Mouse (Mus musculus) right cerebral cortex, postnatal 10 days (tissue): ENCODE results near the gene Dagla.

ENCODE experiments used
- DNase-seq, 2 experiments: peaks; one replicate each; pipeline ENCODE4 v3.0.0; 2021; ENCODE audit warnings: low spot score in 2 of 2

Dagla gene

GRCm38 (mm10) chr19:10304810-10305544 is at the start of gene Dagla:
Gene Dagla (minus strand): TSS chr19:10304877.
- DNase-seq, result peak; percentile 83 to 90

GRCm38 (mm10) chr19:10352218-10352617 is 47.5 kb upstream of the Dagla start:
- no peak for DNase-seq

- DNase-seq, result no peak
Measured at GRCm38 (mm10) chr19:10347628-10348273, 43.1 kb upstream of the Dagla start.

- DNase-seq, result no peak
Measured at GRCm38 (mm10) chr19:10345696-10346095, 41.0 kb upstream of the Dagla start.

- DNase-seq, result no peak
Measured at GRCm38 (mm10) chr19:10343866-10344265, 39.2 kb upstream of the Dagla start.

GRCm38 (mm10) chr19:10341817-10342439 is 37.3 kb upstream of the Dagla start:
- DNase-seq, result peak; percentile 91 to 93

GRCm38 (mm10) chr19:10341152-10341551 is 36.5 kb upstream of the Dagla start:
- peak; percentile 72 to 81 for DNase-seq

- no peak for DNase-seq
Measured at GRCm38 (mm10) chr19:10340661-10341060, 36.0 kb upstream of the Dagla start.

GRCm38 (mm10) chr19:10339271-10339670 is 34.6 kb upstream of the Dagla start:
- DNase-seq, result no peak

- DNase-seq, result no peak
Measured at GRCm38 (mm10) chr19:10338724-10339123, 34.0 kb upstream of the Dagla start.

GRCm38 (mm10) chr19:10334467-10334866 is 29.8 kb upstream of the Dagla start:
- DNase-seq, result no peak

- DNase-seq, result peak; percentile 68 to 81
Measured at GRCm38 (mm10) chr19:10333545-10334252, 29.0 kb upstream of the Dagla start.

GRCm38 (mm10) chr19:10331706-10332105 is 27.0 kb upstream of the Dagla start:
- no peak for DNase-seq

GRCm38 (mm10) chr19:10329033-10329432 is 24.4 kb upstream of the Dagla start:
- no peak for DNase-seq

- no peak for DNase-seq
Measured at GRCm38 (mm10) chr19:10326609-10327008, 21.9 kb upstream of the Dagla start.

- no peak for DNase-seq
Measured at GRCm38 (mm10) chr19:10323860-10324259, 19.2 kb upstream of the Dagla start.

GRCm38 (mm10) chr19:10323362-10323837 is 18.7 kb upstream of the Dagla start:
- no peak for DNase-seq

GRCm38 (mm10) chr19:10317795-10318194 is 13.1 kb upstream of the Dagla start:
- no peak for DNase-seq

- no peak for DNase-seq
Measured at GRCm38 (mm10) chr19:10317358-10317757, 12.7 kb upstream of the Dagla start.

GRCm38 (mm10) chr19:10316956-10317355 is 12.3 kb upstream of the Dagla start:
- DNase-seq, result no peak

GRCm38 (mm10) chr19:10312072-10312471 is 7.4 kb upstream of the Dagla start:
- DNase-seq, result no peak

GRCm38 (mm10) chr19:10308990-10309389 is 4.3 kb upstream of the Dagla start:
- no peak for DNase-seq
